Mouse (Mus musculus): ENCODE data around the gene Iqcn. TPM values are rescaled to one million over a fixed set of nuclear protein-coding genes. Genes with fewer than 3 reads are reported as not detected.

Iqcn gene
- polyA plus RNA-seq, 1 experiment, result not detected

DNA sequence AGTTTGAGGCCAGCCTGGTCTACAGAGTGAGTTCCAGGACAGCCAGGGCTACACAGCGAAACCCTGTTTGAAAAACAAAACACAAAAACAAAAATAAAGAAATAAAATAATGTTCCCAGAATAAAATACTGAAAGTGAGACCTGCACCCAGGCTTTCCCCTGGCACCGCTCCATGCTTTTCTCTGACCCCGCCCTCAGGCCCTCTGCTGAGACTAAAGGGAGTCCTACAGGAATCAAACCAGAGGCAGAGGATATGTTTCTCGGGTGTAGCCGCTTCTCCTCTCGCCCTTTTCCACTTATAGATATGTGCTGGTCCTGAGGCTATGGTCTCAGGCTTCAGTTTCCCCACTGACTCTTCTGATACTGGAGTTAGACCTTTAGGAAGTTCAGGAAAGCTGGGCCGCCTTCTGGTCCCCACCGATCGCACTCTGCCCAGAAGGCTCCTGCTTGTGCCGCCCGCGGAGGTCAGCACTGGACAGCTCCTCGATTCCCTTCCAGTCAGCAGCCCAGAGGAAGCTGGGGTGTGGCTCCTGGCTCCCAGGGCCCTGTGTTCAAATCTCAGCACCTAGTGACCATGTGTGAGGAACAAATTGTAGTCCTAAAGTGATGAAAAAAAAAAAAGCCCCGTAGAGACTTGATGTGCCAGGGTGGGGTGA, 22.7 kb downstream of the Iqcn start:
- TF ChIP-seq GATA1 (IDR thresholded peaks at IDR 0.05; ENCODE audit: low read length), result no peak

DNA sequence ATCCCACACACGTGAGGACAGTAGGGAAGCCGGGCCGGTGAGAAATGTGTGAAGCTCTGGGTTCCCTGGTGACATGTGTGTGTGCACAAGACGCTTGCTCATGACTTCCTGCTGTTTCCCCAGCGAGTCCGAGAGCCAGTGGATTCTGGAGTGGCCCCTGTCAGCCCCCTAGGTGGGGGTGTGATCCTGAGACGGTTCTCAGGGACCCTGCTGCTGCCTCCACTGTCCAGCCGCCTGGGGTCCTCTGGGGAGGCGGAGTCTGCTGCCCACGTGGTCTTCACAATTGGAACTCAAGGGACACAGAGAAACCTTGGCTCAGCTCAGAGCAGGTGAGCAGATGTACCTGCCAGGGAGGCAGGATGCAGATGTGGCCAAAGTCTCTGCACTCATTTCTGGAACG, 23.5 kb downstream of the Iqcn start:
- TF ChIP-seq GATA1 (IDR thresholded peaks at IDR 0.05; ENCODE audit: low read length), result no peak

DNA sequence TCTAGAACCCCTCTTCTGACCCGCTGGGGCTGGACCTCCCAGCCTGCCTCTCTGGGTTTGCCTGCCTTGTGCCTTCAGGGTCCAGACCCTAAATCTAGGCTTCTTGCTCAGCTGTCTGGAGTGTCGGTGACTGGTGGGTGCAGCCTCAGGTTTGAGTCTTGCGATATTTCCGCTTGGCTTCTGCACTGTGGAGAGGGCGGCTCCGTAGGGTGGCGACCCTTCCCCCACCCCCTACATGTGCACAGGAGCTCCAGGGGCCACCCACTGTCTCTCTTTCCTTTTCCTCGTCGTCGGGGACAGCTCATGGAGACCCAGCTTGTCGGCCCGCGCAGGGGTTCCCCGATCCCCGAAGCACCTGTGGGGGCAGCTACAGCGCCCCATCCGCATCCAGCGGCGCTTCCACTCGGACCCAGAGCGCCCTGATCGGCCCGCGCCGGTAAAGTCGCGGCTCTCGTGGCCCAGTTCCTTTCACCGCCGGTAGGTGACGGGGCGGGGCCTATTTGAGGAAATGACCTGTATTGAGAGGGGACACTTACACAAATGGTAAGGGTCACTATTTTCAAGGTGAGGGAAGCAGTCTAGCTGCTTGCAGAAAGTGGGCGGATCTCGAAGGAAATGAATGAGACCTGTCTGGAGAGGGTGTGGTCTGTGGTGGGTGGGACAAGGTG, 26.7 kb downstream of the Iqcn start:
- TF ChIP-seq GATA1 (IDR thresholded peaks at IDR 0.05; ENCODE audit: low read length), result no peak

DNA sequence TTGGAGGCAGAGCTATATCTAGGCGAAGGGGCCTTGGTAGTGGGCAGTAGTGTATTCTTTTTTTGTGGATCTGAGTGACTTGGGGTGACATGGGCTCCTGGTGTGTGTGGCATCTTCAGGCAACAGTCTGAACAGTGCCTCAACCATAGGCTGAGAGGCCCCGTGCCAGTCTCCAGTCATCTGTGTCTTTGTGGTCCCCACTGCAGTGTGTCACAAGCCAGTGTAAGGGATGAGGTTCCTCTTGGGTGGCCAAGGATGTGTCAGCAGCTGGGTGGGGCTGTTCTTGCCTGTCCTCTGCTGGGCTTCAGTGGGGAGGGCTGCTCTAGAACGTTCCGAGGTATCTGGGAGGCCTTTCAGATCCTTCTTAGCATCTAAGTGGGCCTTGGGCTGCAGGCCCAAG, 27.7 kb downstream of the Iqcn start:
- TF ChIP-seq GATA1 (IDR thresholded peaks at IDR 0.05; ENCODE audit: low read length), result no peak

- TF ChIP-seq GATA1 (IDR thresholded peaks at IDR 0.05; ENCODE audit: low read length), result no peak
These were observed 34.4 kb downstream of the Iqcn start for GRCm38 (mm10) chr8:70737705-70738104.

DNA sequence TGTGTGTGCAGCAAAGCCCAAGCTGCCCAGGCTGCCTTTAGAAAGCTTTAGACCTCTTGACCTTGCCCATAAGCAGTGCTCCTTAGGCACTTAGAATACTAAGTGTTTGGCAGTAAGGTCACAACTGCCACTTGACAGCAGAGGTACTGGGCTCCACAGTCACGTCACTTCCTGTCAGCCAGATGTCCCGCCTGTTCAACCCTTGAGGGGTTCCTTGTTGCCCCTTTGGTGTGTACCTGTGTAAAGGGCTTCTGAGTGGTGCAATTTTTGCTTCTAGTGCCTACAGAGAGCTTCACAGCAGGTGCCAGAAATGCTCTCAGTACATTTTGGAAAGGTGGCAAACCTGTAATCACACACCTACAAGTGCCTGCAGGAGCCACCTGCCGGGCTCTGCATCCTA, 35.0 kb downstream of the Iqcn start:
- no peak for TF ChIP-seq GATA1 (IDR thresholded peaks at IDR 0.05; ENCODE audit: low read length)

GRCm38 (mm10) chr8:70741661-70742060, 38.4 kb downstream of the Iqcn start:
- TF ChIP-seq GATA1 (IDR thresholded peaks at IDR 0.05; ENCODE audit: low read length), result no peak

DNA sequence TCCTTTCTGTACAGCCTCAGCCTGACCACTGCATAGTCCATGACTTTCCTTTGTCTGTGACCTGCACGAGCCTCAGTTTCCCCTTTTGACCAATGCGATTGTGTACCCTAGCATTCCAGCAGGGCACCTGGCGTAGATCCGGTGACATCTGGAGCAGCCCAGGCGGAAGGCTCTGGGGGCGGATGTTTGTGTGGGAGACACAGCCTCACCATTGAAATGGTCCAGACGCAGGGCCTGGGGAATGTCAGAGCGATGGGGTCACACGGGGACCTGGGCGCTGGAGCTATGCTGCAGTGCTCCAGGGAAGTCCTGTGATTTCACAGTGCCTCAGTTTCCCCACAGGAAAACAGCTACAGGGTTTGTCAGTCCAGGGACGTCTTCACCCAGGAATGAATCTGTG, 38.9 kb downstream of the Iqcn start:
- TF ChIP-seq GATA1 (IDR thresholded peaks at IDR 0.05; ENCODE audit: low read length), result no peak

DNA sequence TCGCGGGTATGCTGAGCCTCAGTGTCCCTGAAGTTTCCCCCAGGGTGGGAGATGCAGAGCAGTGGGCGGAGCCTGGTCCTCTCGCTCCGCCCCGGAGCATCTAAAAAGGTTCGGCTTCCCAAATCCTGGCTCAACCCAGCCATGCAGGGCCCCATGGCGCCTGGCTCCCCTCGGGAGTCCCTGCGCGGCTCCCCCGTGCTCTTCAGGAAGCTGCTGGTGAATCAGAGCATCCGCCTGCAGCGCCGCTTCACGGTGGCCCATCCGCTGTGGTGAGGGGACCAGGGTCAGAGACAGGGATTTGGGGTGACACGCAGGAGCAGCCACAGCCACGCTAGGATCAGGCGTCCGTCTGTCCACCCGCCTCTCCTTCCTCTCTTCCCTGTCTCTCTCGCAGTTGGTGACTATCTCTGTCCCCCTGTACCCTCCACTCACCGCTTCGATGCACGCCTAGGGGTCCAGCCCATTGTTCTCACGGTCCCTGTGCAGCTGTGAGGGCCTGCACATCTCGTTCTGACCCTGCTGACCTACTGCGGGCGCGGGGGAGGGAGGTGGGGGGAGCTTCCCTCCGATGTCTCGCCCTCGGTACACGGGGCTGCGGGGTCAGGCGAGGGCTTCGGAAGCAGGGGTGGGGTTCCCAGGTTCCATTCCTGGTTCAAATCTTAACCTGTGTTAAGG, 39.9 kb downstream of the Iqcn start:
- TF ChIP-seq GATA1 (IDR thresholded peaks at IDR 0.05; ENCODE audit: low read length), result no peak

- no peak for TF ChIP-seq GATA1 (IDR thresholded peaks at IDR 0.05; ENCODE audit: low read length)
These were observed 40.7 kb downstream of the Iqcn start for GRCm38 (mm10) chr8:70743656-70744590.

DNA sequence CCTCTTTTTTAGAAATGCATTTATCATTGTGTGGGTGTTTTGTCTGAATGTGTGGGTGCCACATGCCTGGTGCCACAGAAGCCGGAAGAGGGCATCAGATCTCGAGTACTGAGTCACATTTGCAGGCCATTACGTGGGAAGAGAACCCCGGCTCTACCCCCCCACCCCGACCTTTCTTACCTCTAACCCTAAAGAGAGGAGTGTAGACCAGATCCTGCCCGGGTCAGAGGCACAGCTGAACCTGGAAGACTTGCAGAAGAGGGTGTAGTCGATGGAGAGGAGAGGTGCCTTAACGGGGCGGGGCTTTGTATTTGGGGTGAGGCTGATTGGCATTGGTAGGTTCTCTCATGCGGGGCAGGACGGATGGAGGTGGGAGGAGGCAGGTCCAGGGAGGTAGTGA, 41.5 kb downstream of the Iqcn start:
- no peak for TF ChIP-seq GATA1 (IDR thresholded peaks at IDR 0.05; ENCODE audit: low read length)

DNA sequence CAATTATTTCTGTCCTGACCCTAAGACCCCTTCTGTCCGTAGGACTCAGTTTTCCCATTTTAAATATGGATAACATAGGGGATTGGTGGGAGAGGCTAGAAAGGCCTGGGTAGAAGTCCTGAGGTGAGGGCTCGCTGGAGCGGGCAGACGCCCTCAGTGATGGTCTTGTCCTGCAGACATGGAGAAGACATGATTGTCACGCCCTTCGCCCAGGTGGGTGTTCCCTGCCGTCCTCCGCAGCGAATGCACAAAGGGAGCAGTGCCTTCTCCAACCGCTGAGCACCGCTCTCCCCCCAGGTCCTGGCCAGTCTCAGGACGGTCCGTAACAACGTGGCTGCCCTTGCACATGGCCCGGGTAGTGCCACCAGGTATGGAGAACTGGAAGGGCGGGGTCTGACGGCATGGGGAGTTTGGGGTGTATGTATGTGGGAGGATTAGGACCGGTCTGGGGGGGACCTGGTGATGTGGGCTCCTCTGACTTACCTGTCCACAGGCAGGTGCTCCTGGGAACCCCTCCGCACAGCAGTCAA, 42.5 kb downstream of the Iqcn start:
- TF ChIP-seq GATA1 (IDR thresholded peaks at IDR 0.05; ENCODE audit: low read length), result no peak

GRCm38 (mm10) chr8:70746676-70747075, 43.4 kb downstream of the Iqcn start:
- no peak for TF ChIP-seq GATA1 (IDR thresholded peaks at IDR 0.05; ENCODE audit: low read length)

- no peak for TF ChIP-seq GATA1 (IDR thresholded peaks at IDR 0.05; ENCODE audit: low read length)
These were observed 44.1 kb downstream of the Iqcn start for GRCm38 (mm10) chr8:70747211-70747890.

All from G1E-ER4 (cell line).